Mouse (Mus musculus) layer of hippocampus, adult 6 months (tissue): Measurements from ENCODE around the gene Tmem123. TPM values are rescaled to one million over a fixed set of nuclear protein-coding genes. Genes with fewer than 3 reads are reported as not detected.

Experiments used
- long read RNA-seq, 2 experiments: library from polyadenylated mRNA; unstranded; transcript quantifications; one replicate each; pipeline ENCODE4 v2.0.0; 2019 to 2020
- microRNA-seq: library from miRNA; unstranded; fragments of <30 nt; microRNA quantifications from one replicate; pipeline ENCODE4 v1.2.0, GENCODE M21; 2020
- polyA plus RNA-seq: library from polyadenylated mRNA; unstranded; fragments of <200 nt; fragmentation: Nextera tagmentation; gene quantifications from 2 replicates; pipeline ENCODE4 v1.2.3, GENCODE M21; 2021

Gene Tmem123
- polyA plus RNA-seq = 11.6 and 12.7 TPM in 2 replicates
- long read RNA-seq, experiment 1, transcript Tmem123-201 (5 exons, 2,907 nt) = major isoform, 27 of 31 reads
- long read RNA-seq, experiment 1, partial matches to known transcripts = 2 of 31 reads
- long read RNA-seq, experiment 1, other reads (novel, unspliced or antisense) = 0 of 31 reads
- long read RNA-seq, experiment 2, transcript Tmem123-201 (5 exons, 2,907 nt) = major isoform, 97 of 104 reads
- long read RNA-seq, experiment 2, partial matches to known transcripts = 4 of 104 reads
- long read RNA-seq, experiment 2, other reads (novel, unspliced or antisense) = 3 of 104 reads

DNA sequence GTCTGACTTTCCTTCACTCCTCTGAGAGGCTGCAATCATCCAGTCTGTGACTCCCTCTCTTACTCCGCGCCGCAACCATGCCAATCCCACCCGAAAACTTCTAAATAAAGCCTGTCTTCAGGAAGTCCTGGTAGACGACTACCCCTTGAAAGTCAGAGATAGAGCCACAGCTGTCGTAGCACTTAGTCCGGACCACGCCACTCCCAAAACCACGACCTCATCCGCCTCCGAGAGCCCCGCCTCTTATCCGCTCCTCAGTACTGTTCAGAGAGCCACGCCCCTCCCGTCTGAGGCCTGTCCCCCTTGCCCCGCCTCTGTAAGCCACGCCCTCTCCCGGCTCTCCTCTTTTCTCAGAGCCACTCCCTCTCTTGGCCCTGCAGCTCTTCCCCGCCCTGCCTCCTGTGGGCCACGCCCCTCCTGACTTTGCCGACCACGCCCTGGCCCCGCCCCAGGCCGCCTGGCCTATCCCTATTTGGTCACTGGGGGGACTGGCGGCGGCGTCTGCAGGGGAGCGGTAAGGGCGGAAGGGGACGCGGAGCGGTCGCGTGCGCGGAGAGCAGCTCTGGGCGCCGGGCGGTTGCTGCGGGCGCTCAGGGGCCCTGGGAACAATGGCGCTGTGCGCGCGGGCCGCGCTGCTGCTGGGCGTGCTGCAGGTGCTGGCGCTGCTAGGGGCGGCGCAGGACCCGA, at the start of gene Tmem123:
TSS of gene Tmem123 (plus strand) at position 428 of the 687 bp plus-strand sequence.

DNA sequence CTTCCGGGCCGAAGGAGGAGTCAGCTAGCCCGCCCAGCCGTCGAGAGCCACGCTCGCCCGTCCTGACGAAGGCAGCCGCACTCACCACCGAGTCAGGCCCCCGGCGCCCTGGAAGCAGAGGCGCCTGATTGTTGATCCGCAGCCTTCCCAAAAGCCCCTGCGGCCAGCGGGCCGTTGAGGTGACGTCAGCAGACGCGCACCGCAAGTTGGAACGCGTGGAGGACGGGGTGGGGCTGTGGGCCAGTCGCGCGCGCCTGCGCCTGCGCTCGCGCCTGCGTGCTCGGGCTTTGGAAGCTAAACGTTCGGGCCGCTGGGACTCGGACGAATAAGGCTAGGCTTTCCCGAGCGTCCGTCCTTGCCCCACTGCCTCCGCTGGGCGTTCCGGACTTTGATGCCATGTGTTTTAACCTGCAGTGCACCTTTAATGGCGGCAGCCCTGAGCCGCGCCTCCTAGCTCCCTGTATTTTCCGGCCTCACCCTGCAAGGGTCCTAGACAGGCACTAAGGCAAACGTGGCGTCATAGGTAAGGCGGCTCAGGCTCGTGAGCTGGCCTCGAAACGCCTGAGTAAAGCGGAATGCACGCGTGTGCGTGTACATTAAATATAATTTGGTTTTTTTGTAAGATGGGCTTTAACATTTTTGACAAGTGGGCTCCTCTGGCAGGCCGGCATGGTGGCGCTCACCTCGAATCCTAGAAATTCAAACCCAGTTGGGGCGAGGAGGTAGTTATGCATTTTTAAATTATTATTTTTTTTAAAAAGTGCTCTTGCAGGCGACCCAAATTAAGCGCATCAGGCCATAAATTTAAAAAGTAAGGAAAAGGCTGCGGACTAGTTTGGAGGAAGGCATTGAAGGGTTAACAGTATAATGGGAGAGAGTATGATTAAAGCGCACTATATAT, 73.3 kb downstream of the Tmem123 start, which contains the start of gene Birc2:
TSS of gene Birc2 (minus strand) at position 160 of the 901 bp plus-strand sequence.

Small RNA genes within 50 kb of the gene (microRNA-seq; reads per million reads assigned to microRNA genes)
- not detected for gene Mir5618

Other genes with a start within 250 kb of the Tmem123 start
- not detected in 2 replicates for gene Mmp8, start 205.6 kb upstream of the Tmem123 start, polyA plus RNA-seq
- gene Mmp27, start 192.6 kb upstream of the Tmem123 start, polyA plus RNA-seq = not detected in 2 replicates
- gene Mmp20, start 135.8 kb upstream of the Tmem123 start, polyA plus RNA-seq = not detected in 2 replicates
- gene Mmp7, start 72.0 kb upstream of the Tmem123 start, polyA plus RNA-seq = not detected in 2 replicates
- gene Birc2, start 73.0 kb downstream of the Tmem123 start, polyA plus RNA-seq = 16.7 and 18.1 TPM in 2 replicates
- gene Birc3, start 109.1 kb downstream of the Tmem123 start, polyA plus RNA-seq = 1.2 TPM in 2 replicates
- gene Yap1, start 240.6 kb downstream of the Tmem123 start, polyA plus RNA-seq = 2.7 and 3.1 TPM in 2 replicates